Mouse (Mus musculus) testis, adult 2 months (tissue): Measurements from ENCODE around the gene Prr19.

ENCODE experiments used
- CTCF ChIP-seq: fragments of 200-500 bp; IDR thresholded peaks from 2 replicates; pipeline ENCODE4 v1.5.1; 2012; ENCODE audit warnings: low read depth, mild to moderate bottlenecking, inconsistent platforms, low read length, moderate library complexity; ENCODE audit not compliant: control insufficient read depth, insufficient read depth, insufficient replicate concordance
- POLR2A ChIP-seq: fragments of 200-500 bp; IDR thresholded peaks from 2 replicates; pipeline ENCODE4 v1.6.1; 2012; ENCODE audit warnings: low read depth, mild to moderate bottlenecking, inconsistent platforms, low read length, moderate library complexity; ENCODE audit not compliant: control insufficient read depth

DNA sequence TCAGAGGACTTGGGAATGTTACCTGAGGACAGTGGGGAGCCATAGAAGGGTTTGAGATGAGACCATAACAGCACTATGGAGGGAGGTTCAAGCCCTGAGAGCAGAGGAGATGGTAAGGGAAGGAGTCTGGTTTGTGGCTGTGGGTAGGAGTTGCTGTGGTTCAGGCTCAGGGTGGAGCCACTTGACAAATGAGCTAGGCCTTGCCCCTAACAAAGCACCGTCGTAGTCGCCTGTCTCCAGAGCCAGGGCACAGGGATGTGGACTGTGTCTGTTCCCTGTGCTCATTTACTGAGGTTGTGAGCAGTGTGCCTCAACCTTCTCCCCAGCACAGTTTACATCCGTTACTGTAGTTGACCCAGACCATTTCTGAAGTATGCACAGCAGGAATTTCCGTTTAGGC lies 26.6 kb upstream of the Prr19 start:
- TF ChIP-seq CTCF (no peak), POLR2A (no peak)
